Mouse (Mus musculus) lung, postnatal 0 days (tissue): ENCODE measurements around the gene Marcks. TPM values are rescaled to one million over a fixed set of nuclear protein-coding genes. Genes with fewer than 3 reads are reported as not detected.

ENCODE experiments used
- ATAC-seq: fragments of 200-750 bp; cut with Nextera tagmentation; 2 replicates; pipeline ENCODE4 v1.8.0; 2017; ENCODE audit warnings: moderate library complexity
- DNase-seq: peaks from one replicate; pipeline ENCODE4 v3.0.0-alpha.2; 2016; ENCODE audit warnings: low spot score
- H3K27ac ChIP-seq: fragments of 300-500 bp; sonication (generic); 2 replicates; pipeline ENCODE4 v1.5.1; 2014; ENCODE audit warnings: antibody characterized with exemption, mild to moderate bottlenecking, low read length, mixed read lengths
- H3K27me3 ChIP-seq: fragments of 300-500 bp; sonication (generic); replicated peaks from 2 replicates; pipeline ENCODE4 v1.6.1; 2014; ENCODE audit warnings: low read length, mixed read lengths; ENCODE audit not compliant: insufficient read depth
- H3K36me3 ChIP-seq: fragments of 300-500 bp; sonication (generic); 2 replicates; pipeline ENCODE4 v1.6.1; 2014; ENCODE audit warnings: low read length, mixed read lengths; ENCODE audit not compliant: insufficient read depth
- H3K4me1 ChIP-seq: fragments of 300-500 bp; sonication (generic); 2 replicates; pipeline ENCODE4 v1.6.1; 2014; ENCODE audit warnings: antibody characterized with exemption, low read depth, low read length, mixed read lengths; ENCODE audit not compliant: insufficient read depth
- H3K4me2 ChIP-seq: fragments of 300-500 bp; sonication (generic); replicated peaks from 2 replicates; pipeline ENCODE4 v1.6.1; 2014; ENCODE audit warnings: low read depth, mild to moderate bottlenecking, low read length, moderate library complexity, mixed read lengths
- H3K4me3 ChIP-seq: fragments of 300-500 bp; sonication (generic); 2 replicates; pipeline ENCODE4 v1.5.1; 2014; ENCODE audit warnings: low read depth, low read length
- H3K9ac ChIP-seq: fragments of 300-500 bp; sonication (generic); replicated peaks from 2 replicates; pipeline ENCODE4 v1.6.1; 2014; ENCODE audit warnings: low read depth, mild to moderate bottlenecking
- H3K9me3 ChIP-seq: fragments of 300-500 bp; sonication (generic); 2 replicates; pipeline ENCODE4 v1.6.1; 2016; ENCODE audit warnings: low read length, mixed read lengths
- CTCF ChIP-seq: IDR thresholded peaks from 2 replicates; pipeline ENCODE4 v1.5.1; 2016; ENCODE audit warnings: antibody characterized with exemption, mild to moderate bottlenecking
- EP300 ChIP-seq: IDR thresholded peaks from 2 replicates; pipeline ENCODE4 v1.6.1; 2016; ENCODE audit warnings: antibody characterized with exemption, mild to moderate bottlenecking, control low read depth
- WGBS: fragments of 180-500 bp; shearing (Covaris S2); extraction: QIAGEN DNeasy Blood & Tissue Kit; methylation state at CpG from one replicate; pipeline ENCODE4 v1.1.7; 2014; 5-methylcytosine and 5-hydroxymethylcytosine counted together
- polyA plus RNA-seq: library from polyadenylated mRNA; unstranded; fragments of >200 nt; fragmentation: Nextera tagmentation; extraction: Ambion mirVana; gene quantifications from 2 replicates; pipeline ENCODE4 v1.2.1, GENCODE M21; 2015

The Marcks gene
- polyA plus RNA-seq: 106 and 110 TPM in 2 replicates

DNA sequence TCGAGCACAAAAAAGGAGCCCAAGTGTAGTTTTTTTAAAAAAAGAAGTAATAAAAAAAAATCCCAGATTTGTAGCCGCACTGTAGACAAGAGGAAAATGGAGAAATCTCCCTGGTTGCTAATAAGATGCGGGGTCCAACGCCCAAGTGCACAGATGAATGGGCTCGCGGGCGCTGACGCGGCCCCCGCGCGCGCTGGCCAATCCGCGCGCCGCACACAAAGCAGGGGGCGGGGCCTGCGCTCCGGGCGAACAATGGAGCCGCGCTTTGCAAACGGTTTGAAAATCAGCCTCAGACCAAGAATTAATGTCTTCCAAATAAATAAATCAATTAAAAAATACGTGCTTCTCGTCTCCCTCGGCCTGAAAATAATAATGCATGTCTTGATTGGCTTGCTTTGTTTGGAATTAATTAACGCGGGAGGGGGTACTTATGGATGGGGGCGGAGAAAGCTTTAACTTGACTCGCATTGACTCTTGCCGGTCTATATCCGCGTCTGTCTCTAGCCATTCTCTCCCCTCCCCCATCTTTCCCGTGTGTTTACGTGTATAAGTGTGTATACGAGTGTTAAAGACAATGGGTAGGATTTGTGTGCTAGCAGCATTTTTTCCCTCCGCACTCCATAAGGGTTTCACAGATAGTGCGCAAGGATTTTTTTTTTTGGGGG is at the start of gene Marcks:
Gene Marcks, minus strand, starts transcription at position 143 of the 665 bp plus-strand sequence.
- peak; percentile 93 for DNase-seq
- peak; percentile 49 for ATAC-seq
- peak within 1 kb of the TSS; percentile 76 for H3K4me3 ChIP-seq
- H3K4me2 ChIP-seq: peak within 1 kb of the TSS; percentile 83
- TF ChIP-seq CTCF (no peak), EP300 (no peak; the same call in 1 of the 2 replicates)
- no peaks in the 10 kb centered on the region for H3K36me3 ChIP-seq
- H3K9me3 ChIP-seq: no peaks in the 10 kb centered on the region
- peak within 1 kb of the TSS; percentile 98 for H3K27ac ChIP-seq
- no peaks in the 10 kb centered on the region for H3K27me3 ChIP-seq
- H3K4me1 ChIP-seq: no peaks in the 10 kb centered on the region; the same call in 1 of the 2 replicates
- peak within 1 kb of the TSS; percentile 96 for H3K9ac ChIP-seq
- under 1% methylated on average over 39 of the region's 39 CpGs for WGBS

GRCm38 (mm10) chr10:37177071-37177470 is 38.4 kb upstream of the Marcks start:
- TF ChIP-seq EP300 (no peak), CTCF (no peak)
- no peak overlapping the region for H3K9ac ChIP-seq
- DNase-seq: no peak
- H3K36me3 ChIP-seq: no peaks in the 10 kb centered on the region
- H3K9me3 ChIP-seq: no peaks in the 10 kb centered on the region
- H3K4me3 ChIP-seq: no peak overlapping the region
- no peaks in the 10 kb centered on the region for H3K4me1 ChIP-seq
- 94% methylated on average over 3 of the region's 3 CpGs for WGBS
- no peaks in the 10 kb centered on the region for H3K27me3 ChIP-seq
- H3K4me2 ChIP-seq: no peak overlapping the region
- ATAC-seq: no peak
- H3K27ac ChIP-seq: no peak overlapping the region

DNA sequence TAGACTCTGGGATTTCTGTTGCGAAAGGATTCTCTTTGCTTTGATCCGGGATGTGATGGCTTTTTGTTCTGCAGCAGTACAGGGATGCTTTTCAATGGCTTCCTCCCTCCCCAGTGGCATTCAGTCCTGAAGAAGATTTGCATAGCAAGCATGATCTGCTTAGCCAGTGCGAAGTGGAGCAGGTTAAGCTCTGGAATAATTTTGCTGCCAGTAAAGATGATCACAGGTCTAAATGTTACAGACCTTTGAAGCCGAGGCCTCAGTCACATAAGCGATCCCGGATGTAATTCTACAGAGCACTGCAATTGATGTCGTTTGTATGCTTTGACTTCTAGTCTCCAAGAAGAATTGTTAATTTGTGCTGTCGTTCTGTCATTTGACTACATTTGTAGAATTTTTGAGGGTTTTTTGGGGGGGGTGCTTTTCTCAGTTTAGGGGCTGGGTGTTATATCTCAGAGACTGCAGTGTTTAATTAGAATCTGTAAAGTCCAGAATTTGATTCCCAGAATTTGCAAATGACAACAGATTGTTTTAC is 33.8 kb upstream of the Marcks start:
- Histone ChIP-seq H3K27ac (no peak overlapping the region), H3K4me3 (no peak overlapping the region), H3K27me3 (no peaks in the 10 kb centered on the region), H3K4me1 (no peaks in the 10 kb centered on the region), H3K9me3 (no peaks in the 10 kb centered on the region), H3K36me3 (no peaks in the 10 kb centered on the region), H3K4me2 (no peak overlapping the region), H3K9ac (no peak overlapping the region)
- TF ChIP-seq EP300 (no peak), CTCF (no peak)
- 85% methylated on average over 8 of the region's 8 CpGs for WGBS
- ATAC-seq: no peak
- no peak for DNase-seq

DNA sequence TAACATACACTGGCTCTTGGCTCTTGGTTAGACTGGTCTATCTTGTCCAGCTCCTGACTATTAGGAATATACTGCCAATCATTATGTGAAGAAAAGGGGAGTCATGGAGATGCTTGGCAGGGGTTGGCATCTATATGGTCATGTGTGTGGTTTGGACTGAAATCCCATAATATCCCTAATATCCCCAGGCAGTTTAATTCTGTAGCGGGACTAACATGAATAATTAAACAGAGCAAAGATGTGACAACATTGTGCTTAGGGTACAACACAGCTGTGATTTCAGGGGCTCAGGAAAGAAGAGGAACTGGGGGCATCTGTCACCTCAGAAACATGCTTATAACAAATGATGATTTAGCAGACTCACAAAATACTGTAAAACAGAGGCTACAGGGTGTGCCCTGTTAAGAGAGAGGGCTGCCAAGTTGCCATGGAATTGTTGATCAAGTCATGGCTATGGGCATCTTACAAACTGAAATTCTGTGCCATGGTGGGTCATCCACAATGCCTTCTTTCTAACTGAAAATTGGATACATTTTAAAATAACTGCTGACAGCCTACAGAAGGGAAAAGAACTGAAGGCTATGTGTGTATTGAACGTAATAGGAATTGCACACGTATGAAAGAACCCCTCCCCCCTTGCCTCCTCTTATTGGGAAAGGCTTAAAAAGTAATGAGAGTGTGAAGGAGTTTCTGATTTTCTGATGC is 33.1 kb upstream of the Marcks start:
- ATAC-seq: no peak

GRCm38 (mm10) chr10:37170878-37171277 is 32.2 kb upstream of the Marcks start:
- no peak overlapping the region for H3K4me2 ChIP-seq
- H3K36me3 ChIP-seq: no peaks in the 10 kb centered on the region
- no peaks in the 10 kb centered on the region for H3K27me3 ChIP-seq
- no peak overlapping the region for H3K27ac ChIP-seq
- 78% methylated on average over 4 of the region's 4 CpGs for WGBS
- no peak for TF ChIP-seq EP300
- no peak for TF ChIP-seq CTCF
- no peaks in the 10 kb centered on the region for H3K4me1 ChIP-seq
- DNase-seq (no peak), ATAC-seq (no peak)
- H3K9ac ChIP-seq: no peak overlapping the region
- no peak overlapping the region for H3K4me3 ChIP-seq
- H3K9me3 ChIP-seq: no peaks in the 10 kb centered on the region

More for the DNA sequence above, 33.1 kb upstream of the Marcks start:
- WGBS: 85% methylated on average over 3 of the region's 3 CpGs
- H3K27me3 ChIP-seq: no peaks in the 10 kb centered on the region
- DNase-seq: no peak
- H3K4me2 ChIP-seq: no peak overlapping the region
- no peak overlapping the region for H3K9ac ChIP-seq
- TF ChIP-seq EP300 (no peak), CTCF (no peak)
- H3K4me3 ChIP-seq: no peak overlapping the region
- H3K9me3 ChIP-seq: no peaks in the 10 kb centered on the region
- no peaks in the 10 kb centered on the region for H3K36me3 ChIP-seq
- H3K27ac ChIP-seq: no peak overlapping the region
- no peaks in the 10 kb centered on the region for H3K4me1 ChIP-seq

- no peak for TF ChIP-seq EP300
- no peak for TF ChIP-seq CTCF
- ATAC-seq: no peak
- Histone ChIP-seq H3K9ac (no peak overlapping the region), H3K36me3 (no peaks in the 10 kb centered on the region), H3K27me3 (no peaks in the 10 kb centered on the region), H3K4me2 (no peak overlapping the region), H3K27ac (no peak overlapping the region), H3K4me1 (no peaks in the 10 kb centered on the region), H3K4me3 (no peak overlapping the region), H3K9me3 (no peaks in the 10 kb centered on the region)
- DNase-seq: no peak
- 65% methylated on average over 4 of the region's 4 CpGs for WGBS
These were observed 31.7 kb upstream of the Marcks start for GRCm38 (mm10) chr10:37170466-37170865.
